Mouse (Mus musculus) heart, embryonic 11.5 days (tissue): ENCODE data around the gene Tmem50a. TPM values are rescaled to one million over a fixed set of nuclear protein-coding genes. Genes with fewer than 3 reads are reported as not detected.

ENCODE experiments used
- ATAC-seq: fragments of 200-750 bp; cut with Nextera tagmentation; replicated peaks from 2 replicates; pipeline ENCODE4 v1.8.0; 2017; ENCODE audit warnings: moderate library complexity; ENCODE audit not compliant: insufficient number of reproducible peaks, low FRiP score, low TSS enrichment
- H3K27ac ChIP-seq: fragments of 300-500 bp; sonication (generic); 2 replicates; pipeline ENCODE4 v1.5.1; 2014; ENCODE audit warnings: mild to moderate bottlenecking, low read depth, low read length
- H3K27me3 ChIP-seq: fragments of 300-500 bp; sonication (generic); 2 replicates; pipeline ENCODE4 v1.6.1; 2014; ENCODE audit warnings: mild to moderate bottlenecking, low read length, mixed read lengths; ENCODE audit not compliant: control insufficient read depth, insufficient read depth
- H3K36me3 ChIP-seq: fragments of 300-500 bp; sonication (generic); 2 replicates; pipeline ENCODE4 v1.6.1; 2014; ENCODE audit warnings: mild to moderate bottlenecking, low read length, moderate library complexity, mixed read lengths; ENCODE audit not compliant: control insufficient read depth, insufficient read depth
- H3K4me1 ChIP-seq: fragments of 300-500 bp; sonication (generic); 2 replicates; pipeline ENCODE4 v1.6.1; 2014; ENCODE audit warnings: low read length; ENCODE audit not compliant: control insufficient read depth, insufficient read depth
- H3K4me2 ChIP-seq: fragments of 300-500 bp; sonication (generic); 2 replicates; pipeline ENCODE4 v1.6.1; 2014; ENCODE audit warnings: mild to moderate bottlenecking, moderate library complexity
- H3K4me3 ChIP-seq: fragments of 300-500 bp; sonication (generic); 2 replicates; pipeline ENCODE4 v1.5.1; 2014; ENCODE audit warnings: low read depth, low read length
- H3K9ac ChIP-seq: fragments of 300-500 bp; sonication (generic); 2 replicates; pipeline ENCODE4 v1.6.1; 2014; ENCODE audit warnings: mild to moderate bottlenecking, low read depth, low read length, moderate library complexity
- H3K9me3 ChIP-seq: fragments of 300-500 bp; sonication (generic); replicated peaks from 2 replicates; pipeline ENCODE4 v1.6.1; 2016; ENCODE audit warnings: low read length; ENCODE audit not compliant: control insufficient read depth
- WGBS: fragments of 180-500 bp; shearing (Covaris S2); extraction: QIAGEN DNeasy Blood & Tissue Kit; methylation state at CpG from one replicate; pipeline ENCODE4 v1.1.7; 2014; ENCODE audit not compliant: insufficient replicate concordance; 5-methylcytosine and 5-hydroxymethylcytosine counted together
- polyA plus RNA-seq: library from polyadenylated mRNA; unstranded; fragments of >200 nt; fragmentation: Nextera tagmentation; extraction: Ambion mirVana; gene quantifications from 2 replicates; pipeline ENCODE4 v1.2.1, GENCODE M21; 2014

Tmem50a gene
- polyA plus RNA-seq, 1 experiment from 2014 or later = 150 TPM

DNA sequence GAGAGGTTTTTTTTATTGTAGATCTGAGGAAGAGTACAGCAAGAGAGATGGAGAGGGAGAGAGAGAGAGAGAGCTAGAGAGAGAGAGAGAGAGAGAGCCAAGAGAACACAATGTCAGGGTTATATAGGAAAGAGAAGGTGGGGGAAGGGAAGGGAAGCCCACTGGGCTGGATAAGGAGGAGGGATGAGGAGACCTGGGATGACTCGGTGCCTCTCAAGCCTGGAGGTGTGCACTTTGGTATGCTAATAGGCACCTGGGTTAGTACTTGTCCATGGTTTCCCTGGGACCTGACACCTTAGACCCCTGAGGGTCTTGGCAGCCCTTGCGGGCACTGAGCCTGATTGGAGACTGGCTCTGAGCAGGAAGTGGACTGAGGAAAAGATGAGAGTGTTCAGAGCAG lies 42.9 kb downstream of the Tmem50a start:
- H3K9ac ChIP-seq = no peak overlapping the region
- H3K4me3 ChIP-seq = no peak overlapping the region
- no peak for ATAC-seq
- H3K9me3 ChIP-seq = no peaks in the 10 kb centered on the region
- peaks cover 12% of the 10 kb centered on the region for H3K27me3 ChIP-seq
- no peak overlapping the region for H3K4me2 ChIP-seq
- no peak overlapping the region for H3K27ac ChIP-seq
- WGBS = 42% methylated on average over 2 of the region's 2 CpGs
- no peaks in the 10 kb centered on the region for H3K36me3 ChIP-seq
- peaks cover 15% of the 10 kb centered on the region for H3K4me1 ChIP-seq

DNA sequence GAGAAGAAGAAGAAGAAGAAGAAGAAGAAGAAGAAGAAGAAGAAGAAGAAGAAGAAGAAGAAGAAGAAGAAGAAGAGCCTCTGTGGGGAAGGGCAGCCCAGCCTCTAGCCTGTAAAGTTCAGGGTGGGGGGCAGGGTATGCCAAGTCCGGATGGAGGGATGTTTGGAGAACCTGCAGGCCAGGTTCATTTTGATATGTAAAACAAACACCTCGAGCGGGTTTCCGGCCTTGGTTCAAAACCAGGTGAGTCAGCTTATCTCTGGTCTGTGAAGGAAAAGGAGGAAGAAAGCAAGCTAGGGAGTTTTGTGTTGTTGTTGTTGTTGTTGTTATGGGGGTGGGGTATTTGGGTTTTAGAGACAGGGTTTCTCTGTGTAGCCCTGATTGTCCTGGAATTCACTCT lies 43.3 kb downstream of the Tmem50a start:
- Histone ChIP-seq H3K4me2 (no peak overlapping the region), H3K4me1 (peaks cover 15% of the 10 kb centered on the region), H3K9me3 (no peaks in the 10 kb centered on the region), H3K36me3 (no peaks in the 10 kb centered on the region), H3K4me3 (no peak overlapping the region), H3K27ac (no peak overlapping the region), H3K9ac (no peak overlapping the region), H3K27me3 (peaks cover 12% of the 10 kb centered on the region)
- no peak for ATAC-seq
- WGBS = 24% methylated on average over 4 of the region's 4 CpGs

DNA sequence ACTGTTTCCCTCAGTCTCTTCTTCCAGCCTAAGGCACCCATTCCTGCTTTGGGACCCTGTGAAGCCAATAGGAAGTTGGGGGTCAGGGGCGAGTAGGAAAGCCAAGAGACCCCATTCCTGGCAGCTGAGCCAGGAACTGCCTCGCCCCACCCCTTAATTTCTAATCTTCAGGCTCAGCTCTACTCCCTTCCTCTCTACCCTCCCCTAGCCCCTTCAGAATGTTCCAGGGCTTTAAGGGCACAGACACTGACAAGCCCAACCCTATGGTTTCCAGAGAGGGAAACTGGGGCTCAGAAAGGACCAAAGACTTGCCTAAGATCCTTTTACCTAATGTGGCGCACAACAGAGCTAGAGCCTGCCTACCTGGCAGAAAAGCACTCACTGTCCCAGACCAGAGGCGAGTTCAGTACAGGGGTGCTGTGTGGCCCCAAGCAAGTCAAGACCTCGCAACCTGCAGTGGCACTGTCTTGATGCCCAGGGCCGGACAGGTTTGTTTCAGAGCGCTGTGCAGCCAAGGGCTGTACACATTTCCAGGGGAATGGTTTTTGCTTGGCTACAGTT lies 44.9 kb downstream of the Tmem50a start:
- WGBS = 35% methylated on average over 7 of the region's 7 CpGs
- ATAC-seq = peak; percentile 53; the same call in 1 of the 2 replicates
- Histone ChIP-seq H3K36me3 (no peaks in the 10 kb centered on the region), H3K27ac (peak overlapping the region; percentile 82), H3K27me3 (peaks cover 12% of the 10 kb centered on the region), H3K4me1 (peaks cover 15% of the 10 kb centered on the region), H3K9me3 (no peaks in the 10 kb centered on the region), H3K4me3 (peak overlapping the region; percentile 30), H3K9ac (peak overlapping the region; percentile 69), H3K4me2 (peak overlapping the region; percentile 71)

DNA sequence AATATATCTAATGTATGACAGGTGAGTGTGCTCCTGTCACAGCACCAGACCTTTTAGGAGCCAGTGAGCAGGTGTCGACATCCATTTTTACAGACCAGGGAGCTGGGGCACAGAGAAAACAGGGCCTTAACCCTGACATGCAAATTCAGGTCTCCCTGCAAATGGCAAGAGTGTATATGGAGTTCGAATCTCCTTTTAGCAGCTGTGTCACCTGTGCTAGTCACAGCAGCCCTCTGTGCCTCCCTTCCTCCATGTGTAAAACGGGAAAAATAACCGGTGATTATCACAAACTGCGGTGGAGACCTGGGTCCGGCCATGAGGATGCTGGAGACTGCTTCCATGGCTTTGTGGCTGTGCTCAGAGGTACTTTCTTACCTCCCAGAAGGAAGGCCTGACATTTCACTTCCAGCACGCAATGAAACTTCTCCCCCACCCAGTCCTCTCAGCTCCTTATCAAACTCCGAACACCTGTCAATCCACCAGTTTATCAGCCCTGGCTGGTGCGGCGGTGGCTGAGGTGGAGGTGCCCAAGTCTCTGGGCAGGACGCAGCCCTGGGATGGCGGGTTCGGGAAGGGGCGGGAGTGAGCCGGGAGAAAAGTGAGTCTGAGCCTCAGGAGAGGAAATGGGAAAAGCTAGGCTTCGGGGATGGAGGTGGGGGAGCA lies 45.6 kb downstream of the Tmem50a start:
- peak overlapping the region; percentile 30 for H3K4me3 ChIP-seq
- no peaks in the 10 kb centered on the region for H3K9me3 ChIP-seq
- peak overlapping the region; percentile 69 for H3K9ac ChIP-seq
- ATAC-seq = peak; percentile 79
- H3K27me3 ChIP-seq = peaks cover 12% of the 10 kb centered on the region
- H3K4me1 ChIP-seq = peaks cover 18% of the 10 kb centered on the region
- no peaks in the 10 kb centered on the region for H3K36me3 ChIP-seq
- H3K27ac ChIP-seq = peak overlapping the region; percentile 82
- WGBS = 4% methylated on average over 16 of the region's 16 CpGs
- peak overlapping the region; percentile 71 for H3K4me2 ChIP-seq

DNA sequence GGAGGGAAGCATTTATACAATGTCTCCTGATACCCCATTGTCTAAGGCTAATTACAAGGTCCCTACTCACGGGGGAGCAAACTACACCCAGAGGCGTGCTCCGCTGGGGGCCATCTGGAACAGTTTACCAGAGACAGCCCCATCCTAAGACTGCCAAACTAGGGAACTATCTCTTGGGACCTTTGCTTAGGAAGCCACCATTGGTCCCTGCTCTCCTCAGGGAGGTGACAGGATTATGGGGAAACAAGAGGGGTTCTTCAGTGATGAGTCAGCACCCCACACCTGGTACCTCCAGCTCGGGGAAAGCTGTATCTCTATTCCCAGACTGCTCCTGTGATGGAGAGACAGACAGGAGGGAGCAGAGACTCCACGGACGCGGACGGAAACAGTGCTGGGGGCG lies 46.3 kb downstream of the Tmem50a start:
- no peak for ATAC-seq
- Histone ChIP-seq H3K27me3 (peaks cover 12% of the 10 kb centered on the region), H3K9ac (peak overlapping the region; percentile 39; the same call in 1 of the 2 replicates), H3K4me1 (peaks cover 18% of the 10 kb centered on the region), H3K4me3 (peak overlapping the region; percentile 30), H3K9me3 (no peaks in the 10 kb centered on the region), H3K36me3 (no peaks in the 10 kb centered on the region), H3K27ac (peak overlapping the region; percentile 82), H3K4me2 (peak overlapping the region; percentile 71)
- WGBS = 21% methylated on average over 9 of the region's 9 CpGs

DNA sequence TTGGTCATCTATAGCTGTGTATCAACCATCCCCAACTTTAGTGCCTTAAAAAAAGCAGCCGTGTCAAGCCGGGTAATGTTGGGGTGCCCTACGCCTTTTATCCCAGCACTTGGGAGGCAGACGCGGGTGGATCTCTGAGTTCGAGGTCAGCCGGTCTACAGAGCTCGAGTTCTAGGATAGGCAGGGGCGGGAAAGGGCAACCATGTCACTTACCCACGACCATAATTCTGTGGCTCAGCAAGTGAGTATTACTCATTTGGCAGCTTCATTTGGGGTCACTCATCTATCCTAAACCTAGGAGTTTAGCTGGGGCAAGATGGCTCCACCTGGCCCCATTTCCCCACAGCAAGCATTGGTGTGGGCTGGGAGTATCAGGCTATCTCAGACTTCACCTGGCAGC lies 46.8 kb downstream of the Tmem50a start:
- peaks cover 12% of the 10 kb centered on the region for H3K27me3 ChIP-seq
- H3K4me3 ChIP-seq = peak overlapping the region; percentile 30
- H3K27ac ChIP-seq = peak overlapping the region; percentile 82; the same call in 1 of the 2 replicates
- no peaks in the 10 kb centered on the region for H3K36me3 ChIP-seq
- H3K4me2 ChIP-seq = peak overlapping the region; percentile 71
- 84% methylated on average over 10 of the region's 10 CpGs for WGBS
- H3K9ac ChIP-seq = peak overlapping the region; percentile 39; the same call in 1 of the 2 replicates
- no peak for ATAC-seq
- H3K9me3 ChIP-seq = no peaks in the 10 kb centered on the region
- H3K4me1 ChIP-seq = peaks cover 18% of the 10 kb centered on the region

DNA sequence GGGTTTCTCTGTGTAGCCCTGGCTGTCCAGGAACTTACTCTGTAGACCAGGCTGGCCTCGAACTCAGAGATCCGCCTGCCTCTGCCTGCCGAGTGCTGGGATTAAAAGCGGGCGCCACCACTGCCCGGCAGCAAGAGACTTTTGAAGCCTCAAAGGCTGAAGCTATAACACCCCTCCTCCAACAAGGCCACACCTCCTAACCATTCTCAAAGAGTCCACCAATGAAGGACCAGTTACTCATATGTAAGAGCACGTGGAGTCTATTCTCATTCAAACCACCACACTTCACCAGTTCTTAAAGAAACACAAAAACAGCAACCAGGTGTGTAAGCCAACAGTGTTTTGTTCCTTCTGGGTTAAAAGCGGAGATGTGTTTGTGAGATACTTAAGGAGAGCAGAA lies 47.2 kb downstream of the Tmem50a start:
- Histone ChIP-seq H3K4me2 (peak overlapping the region; percentile 71), H3K27ac (no peak overlapping the region), H3K4me3 (no peak overlapping the region), H3K9me3 (no peaks in the 10 kb centered on the region), H3K27me3 (peaks cover 12% of the 10 kb centered on the region), H3K4me1 (peaks cover 18% of the 10 kb centered on the region), H3K36me3 (no peaks in the 10 kb centered on the region), H3K9ac (no peak overlapping the region)
- 83% methylated on average over 8 of the region's 8 CpGs for WGBS
- no peak for ATAC-seq

DNA sequence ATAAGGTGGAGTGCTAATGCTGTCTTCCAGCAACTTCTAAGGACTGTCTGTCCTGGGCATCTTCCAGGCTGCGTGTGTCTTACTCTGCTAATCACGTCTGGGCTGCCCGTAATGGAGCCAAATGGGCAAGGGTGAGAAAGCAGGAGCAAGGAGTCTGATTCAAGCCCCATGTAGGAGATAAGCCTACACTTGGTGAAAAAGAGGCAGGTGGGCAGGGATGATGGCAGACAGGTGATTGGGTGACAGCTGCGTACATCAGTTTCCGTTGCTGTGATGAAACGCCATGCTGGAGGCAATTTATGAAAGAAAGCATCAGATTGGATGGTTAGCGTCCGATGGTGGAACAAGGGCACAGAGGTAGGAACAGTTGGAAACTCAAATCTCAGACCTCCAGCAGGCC lies 47.6 kb downstream of the Tmem50a start:
- no peak overlapping the region for H3K9ac ChIP-seq
- H3K4me2 ChIP-seq = peak overlapping the region; percentile 33
- no peaks in the 10 kb centered on the region for H3K9me3 ChIP-seq
- no peak for ATAC-seq
- H3K4me1 ChIP-seq = peaks cover 18% of the 10 kb centered on the region
- 91% methylated on average over 8 of the region's 8 CpGs for WGBS
- no peak overlapping the region for H3K4me3 ChIP-seq
- H3K27me3 ChIP-seq = peaks cover 12% of the 10 kb centered on the region
- no peak overlapping the region for H3K27ac ChIP-seq
- no peaks in the 10 kb centered on the region for H3K36me3 ChIP-seq
